Mouse (Mus musculus): Measurements from ENCODE around the gene Rad51b.

The Rad51b gene

GRCm38 (mm10) chr12:79766116-79766515 lies 469.0 kb downstream of the Rad51b start:
- no peak for DNase-seq (ENCODE audit: low spot score)

- DNase-seq (ENCODE audit: low spot score), result no peak
These were observed 471.8 kb downstream of the Rad51b start for GRCm38 (mm10) chr12:79768741-79769322.

GRCm38 (mm10) chr12:79769763-79770162 lies 472.7 kb downstream of the Rad51b start:
- DNase-seq (ENCODE audit: low spot score), result no peak

- no peak for DNase-seq (ENCODE audit: low spot score)
These were observed 474.1 kb downstream of the Rad51b start for GRCm38 (mm10) chr12:79771194-79771593.

- DNase-seq (ENCODE audit: low spot score), result no peak
These were observed 474.7 kb downstream of the Rad51b start for GRCm38 (mm10) chr12:79771741-79772140.

- DNase-seq (ENCODE audit: low spot score), result no peak
These were observed 476.2 kb downstream of the Rad51b start for GRCm38 (mm10) chr12:79773246-79773645.

GRCm38 (mm10) chr12:79774571-79774970 lies 477.5 kb downstream of the Rad51b start:
- no peak for DNase-seq (ENCODE audit: low spot score)

DNA sequence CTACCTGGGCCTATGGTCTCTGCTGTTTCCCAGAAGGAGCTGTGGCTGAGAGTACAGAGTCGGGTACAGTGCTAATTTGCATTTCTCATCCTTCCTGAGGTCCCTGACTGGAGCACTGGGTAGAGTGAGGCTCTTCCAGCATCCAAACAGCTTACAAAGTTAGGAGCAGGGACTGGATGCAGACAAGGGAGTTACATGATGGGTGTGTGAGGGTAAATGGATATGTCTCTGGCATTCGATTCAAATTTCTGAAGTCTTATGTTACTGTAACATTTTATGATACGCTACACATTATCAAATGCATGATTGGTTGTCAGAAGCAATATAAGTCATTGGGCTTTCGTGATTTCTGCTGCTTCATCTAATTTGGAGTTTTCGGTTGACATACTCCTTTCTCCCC lies 479.7 kb downstream of the Rad51b start:
- no peak for DNase-seq (ENCODE audit: low spot score)

DNA sequence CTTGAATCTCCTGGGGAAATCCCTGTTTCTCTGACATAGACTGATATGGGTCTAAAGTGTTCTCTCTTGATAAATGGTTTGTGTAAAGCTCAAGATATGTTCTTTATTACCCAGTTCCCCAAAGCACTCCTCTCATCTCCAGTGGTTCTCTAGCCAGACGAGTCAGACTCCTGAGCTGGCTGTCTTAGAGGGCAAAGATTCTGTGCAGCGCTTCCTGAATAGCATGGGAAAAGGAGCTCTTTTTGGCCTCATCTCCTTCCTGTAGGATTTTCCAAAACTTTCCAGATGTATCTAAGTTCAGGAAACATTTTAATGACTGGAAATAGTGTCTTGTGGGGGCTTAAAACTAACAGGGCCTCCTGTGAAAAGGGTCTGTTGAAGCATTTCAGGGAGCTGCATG lies 483.7 kb downstream of the Rad51b start:
- no peak for DNase-seq (ENCODE audit: low spot score)

GRCm38 (mm10) chr12:79781788-79782187 lies 484.7 kb downstream of the Rad51b start:
- no peak for DNase-seq (ENCODE audit: low spot score)

DNA sequence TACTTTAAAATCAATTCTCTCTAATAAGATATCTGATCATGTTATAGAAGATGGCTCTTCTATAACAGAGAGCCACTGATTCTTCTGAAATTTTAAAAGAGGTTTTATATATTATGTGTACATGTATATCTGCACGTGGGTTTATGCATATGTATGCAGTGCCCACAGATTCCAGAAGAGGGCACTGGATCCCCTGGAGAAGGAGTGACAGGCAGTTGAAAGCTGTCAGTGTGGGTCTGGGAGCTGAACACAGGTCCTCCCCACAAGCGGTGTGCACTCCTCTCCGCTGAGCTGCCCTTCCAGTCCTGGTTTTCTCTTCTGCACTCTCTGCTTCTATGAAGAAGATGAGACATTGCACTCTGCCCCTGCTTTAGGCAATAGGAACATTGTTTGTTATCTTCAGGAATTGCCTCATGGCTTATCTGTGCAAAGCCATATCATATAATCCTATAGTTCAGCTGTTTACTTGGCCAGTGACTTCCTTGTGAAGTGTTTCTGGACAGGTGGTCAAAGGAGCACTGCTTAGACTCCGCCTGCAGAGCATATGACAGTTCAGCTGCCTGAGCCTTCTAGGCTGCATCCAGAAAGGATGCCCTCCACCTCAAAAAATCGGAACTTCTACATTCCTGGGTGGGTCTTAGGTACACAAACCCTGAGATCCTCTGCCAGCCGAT lies 485.5 kb downstream of the Rad51b start:
- no peak for DNase-seq (ENCODE audit: low spot score)

- no peak for DNase-seq (ENCODE audit: low spot score)
These were observed 487.1 kb downstream of the Rad51b start for GRCm38 (mm10) chr12:79784159-79784558.

- DNase-seq (ENCODE audit: low spot score), result no peak
These were observed 488.6 kb downstream of the Rad51b start for GRCm38 (mm10) chr12:79785691-79786090.

DNA sequence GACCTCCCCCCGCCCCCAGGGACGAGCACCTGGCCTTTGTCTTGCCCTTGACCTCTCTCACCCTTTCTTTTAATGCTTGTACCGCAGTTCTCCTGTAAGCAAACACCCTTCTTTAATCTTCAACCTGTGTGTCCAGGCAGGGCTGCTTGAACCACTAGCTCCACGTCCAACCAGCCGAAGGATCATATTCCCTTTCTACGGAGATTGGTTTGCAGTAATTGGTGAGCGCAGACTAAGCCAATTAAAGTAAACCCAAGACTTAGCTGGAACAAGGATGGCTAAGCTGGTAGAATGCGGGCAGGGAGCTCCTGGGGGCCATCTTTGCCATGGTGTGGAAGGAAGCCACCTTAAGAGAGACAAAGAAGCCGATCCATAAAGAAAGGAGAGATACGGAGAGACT lies 490.5 kb downstream of the Rad51b start:
- no peak for DNase-seq (ENCODE audit: low spot score)

- DNase-seq (ENCODE audit: low spot score), result no peak
These were observed 491.3 kb downstream of the Rad51b start for GRCm38 (mm10) chr12:79788340-79788739.

DNA sequence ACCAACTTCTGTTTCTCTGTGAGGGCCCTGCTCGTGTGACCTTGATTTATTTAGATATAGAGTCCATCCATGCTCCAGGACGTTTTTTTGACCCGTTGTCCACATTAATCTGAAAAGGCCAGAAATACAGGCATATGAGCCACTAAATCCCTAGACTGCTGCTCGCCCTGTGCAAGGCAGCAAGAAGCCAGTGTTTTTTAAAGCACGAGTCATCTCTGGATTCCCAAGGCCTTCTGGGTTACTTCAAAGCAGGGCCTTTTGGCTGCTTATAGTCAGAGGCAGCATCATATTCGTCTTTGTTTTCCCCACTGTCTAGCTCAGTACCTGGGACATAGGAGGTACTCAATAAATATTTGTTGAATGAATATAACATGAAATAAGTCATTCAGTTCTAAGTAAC lies 492.4 kb downstream of the Rad51b start:
- no peak for DNase-seq (ENCODE audit: low spot score)

DNA sequence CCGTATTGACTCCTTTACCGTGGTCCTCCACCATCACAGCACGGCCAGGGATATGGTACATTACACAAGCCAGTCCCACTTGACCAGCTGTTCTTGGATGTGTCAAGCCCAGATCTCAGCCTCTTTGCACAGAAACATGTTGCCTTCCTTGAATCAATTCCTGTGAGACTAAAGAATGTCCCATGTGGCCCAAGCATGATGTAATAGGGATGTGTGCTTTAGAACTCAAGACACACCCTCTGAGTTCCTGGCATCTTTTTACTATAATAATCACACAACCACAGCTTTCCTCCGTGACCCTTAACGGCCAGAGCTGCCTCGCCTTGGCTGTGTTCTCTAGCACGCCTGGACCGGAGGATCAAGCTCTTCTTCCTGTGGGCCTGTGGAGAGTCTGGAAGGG lies 496.3 kb downstream of the Rad51b start:
- DNase-seq (ENCODE audit: low spot score), result no peak

- no peak for DNase-seq (ENCODE audit: low spot score)
These were observed 497.7 kb downstream of the Rad51b start for GRCm38 (mm10) chr12:79794802-79795201.

- DNase-seq (ENCODE audit: low spot score), result no peak
These were observed 499.2 kb downstream of the Rad51b start for GRCm38 (mm10) chr12:79796260-79796659.

GRCm38 (mm10) chr12:79796823-79797821 lies 500.0 kb downstream of the Rad51b start:
- DNase-seq (ENCODE audit: low spot score), result no peak

DNA sequence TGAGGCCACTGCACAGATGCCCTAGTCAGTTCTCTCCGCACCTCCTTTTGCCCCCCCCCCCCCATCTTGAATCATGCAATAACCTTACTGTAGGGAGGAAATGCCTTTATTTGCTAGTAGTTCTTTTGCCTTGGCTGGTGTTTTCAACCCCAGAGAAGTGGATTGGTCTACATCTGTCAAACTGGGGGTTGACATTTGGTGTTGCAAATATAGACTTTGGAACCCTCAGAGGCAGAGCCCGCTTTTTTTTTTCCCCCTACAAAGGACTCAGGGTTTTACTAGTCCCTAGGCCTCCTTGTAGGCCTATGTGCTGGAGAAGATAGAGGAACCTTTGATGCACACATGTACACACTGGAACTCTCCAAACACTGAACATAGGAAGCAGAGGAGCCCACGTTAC lies 501.4 kb downstream of the Rad51b start:
- DNase-seq (ENCODE audit: low spot score), result no peak

DNA sequence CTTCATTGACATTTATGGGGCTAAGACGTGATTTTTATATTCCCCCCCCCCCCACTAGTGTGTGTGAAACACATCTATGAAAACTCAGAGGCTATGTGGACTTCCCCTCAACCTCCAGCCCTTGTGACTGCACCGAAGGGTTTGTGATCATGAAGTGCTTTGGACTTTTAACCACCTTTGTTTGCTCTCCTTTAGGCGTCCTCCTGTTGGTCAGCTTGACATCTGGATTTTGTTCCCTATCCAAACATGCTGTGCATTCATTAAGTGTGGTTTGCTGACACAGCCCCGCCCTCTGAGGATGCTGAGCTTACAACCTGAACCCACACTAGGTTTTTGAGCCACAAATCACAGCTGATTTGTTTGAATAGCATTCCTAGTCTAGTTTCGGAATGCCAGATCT lies 502.3 kb downstream of the Rad51b start:
- no peak for DNase-seq (ENCODE audit: low spot score)

GRCm38 (mm10) chr12:79803670-79804069 lies 506.6 kb downstream of the Rad51b start:
- no peak for DNase-seq (ENCODE audit: low spot score)
